Mouse (Mus musculus) T-helper 2 cell (primary cell): ENCODE measurements around the gene Adtrp.

Source experiments
- in situ Hi-C: fragments of 300-600 bp; cut with MboI, MseI; formaldehyde crosslinking; loops from one replicate; pipeline ENCODE4 v1.15.1; 2025; ENCODE audit warnings: high pct_unique_total_duplicates

Adtrp gene

GRCm38 (mm10) chr13:41847516-41848126 lies at the start of gene Adtrp:
TSS of gene Adtrp (minus strand) at chr13:41847684.
- in situ Hi-C loops = no loop called here

DNA sequence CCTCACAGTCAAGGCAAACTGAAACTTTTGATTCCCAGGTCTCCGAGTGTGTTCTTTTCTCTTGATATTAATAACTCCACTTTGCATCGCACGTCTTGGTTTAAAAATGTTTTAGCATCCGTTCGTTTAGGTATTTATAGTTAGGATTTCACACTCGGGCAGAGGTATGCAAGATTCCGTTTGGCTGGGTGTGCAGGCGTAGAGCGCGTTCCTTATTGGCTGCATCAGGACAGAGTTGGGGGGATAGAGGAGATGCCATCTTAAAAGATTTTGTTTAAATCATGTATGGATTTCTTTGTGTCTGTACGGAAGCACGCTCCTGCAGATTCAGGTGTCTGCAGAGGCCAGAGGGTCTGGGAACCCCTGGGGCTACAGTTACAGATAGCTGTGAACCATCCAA lies 44.5 kb upstream of the Adtrp start:
- in situ Hi-C loops = no loop called here

DNA sequence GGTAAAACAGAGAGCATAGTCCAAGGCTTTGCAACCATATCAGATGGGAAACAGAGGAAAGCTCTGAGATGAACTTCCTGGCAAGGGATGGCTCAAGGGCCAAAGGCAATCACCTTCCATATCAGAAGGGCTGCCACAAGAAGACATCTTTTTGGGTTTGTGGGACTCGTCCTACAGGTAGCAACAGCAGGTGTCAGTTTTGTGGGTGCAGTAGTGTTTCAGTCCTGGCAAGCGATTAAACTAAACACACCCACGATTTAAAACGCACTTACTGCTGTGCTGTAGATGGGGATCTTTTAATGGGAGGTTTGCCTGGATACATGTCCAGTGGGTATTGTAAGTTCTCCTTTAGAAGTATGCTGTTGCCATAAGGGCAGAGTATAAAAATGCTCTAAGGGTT lies 43.1 kb upstream of the Adtrp start:
- in situ Hi-C loops = no loop called here

DNA sequence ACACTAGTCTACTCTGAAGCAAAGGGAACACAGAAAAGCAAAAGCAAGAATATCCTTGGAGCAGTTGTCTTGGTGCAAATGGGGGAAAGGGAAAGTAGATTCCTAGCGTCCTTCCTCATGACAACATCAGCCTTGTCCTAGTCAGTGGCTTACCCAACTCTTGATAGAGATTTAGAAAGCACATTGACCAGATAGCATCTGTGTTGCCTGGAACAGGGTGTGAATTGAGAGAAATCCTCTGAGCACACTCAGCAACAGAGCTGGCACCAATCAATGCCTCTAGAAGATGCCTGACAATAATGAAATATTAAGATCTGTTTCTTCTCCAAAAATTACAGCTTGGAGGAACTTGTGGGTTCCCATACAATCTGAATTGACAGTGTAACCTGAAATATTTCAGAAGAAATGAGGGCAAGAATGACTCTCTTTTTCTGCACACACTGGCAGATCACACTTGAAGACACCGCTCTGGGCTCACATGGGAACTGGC lies 42.7 kb upstream of the Adtrp start:
- in situ Hi-C loops = no loop called here

DNA sequence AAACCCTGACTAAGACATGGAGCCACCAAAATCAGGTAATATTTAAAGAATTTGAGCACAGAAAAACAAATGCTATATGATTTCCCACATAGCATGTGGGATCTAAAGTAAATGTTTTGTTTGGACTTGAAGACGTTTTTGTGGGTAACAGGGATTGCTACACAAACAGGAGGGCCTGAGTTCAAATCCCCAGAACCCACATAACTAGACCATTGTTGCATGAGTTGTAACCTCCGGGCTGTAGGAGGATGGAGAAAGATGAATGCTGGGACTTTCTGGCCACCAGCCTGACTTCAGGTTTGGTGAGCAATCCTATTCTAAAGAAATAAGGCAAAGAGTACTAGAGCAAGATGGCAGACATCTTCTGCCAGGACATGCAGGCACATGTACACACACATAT lies 41.2 kb upstream of the Adtrp start:
- in situ Hi-C loops = no loop called here

DNA sequence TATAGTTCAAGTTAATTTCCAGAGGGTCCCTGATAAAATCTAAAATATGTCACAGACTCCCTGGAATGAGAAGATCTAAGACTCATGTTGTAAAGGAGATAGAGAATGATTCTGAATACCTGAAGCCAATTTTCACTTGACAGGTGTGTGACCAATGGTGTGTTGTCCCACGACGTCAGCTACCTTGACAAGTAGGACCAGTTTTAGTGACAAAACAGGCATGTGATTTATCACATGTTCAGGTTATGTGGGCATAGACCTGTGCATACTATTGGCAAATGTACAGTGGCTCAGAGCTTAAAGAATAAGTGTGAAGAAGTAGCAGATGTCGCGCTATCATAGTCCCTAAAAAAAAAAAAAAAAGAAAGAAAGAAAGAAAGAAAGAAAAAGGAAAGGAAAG lies 38.6 kb upstream of the Adtrp start:
- in situ Hi-C loops = no loop called here

DNA sequence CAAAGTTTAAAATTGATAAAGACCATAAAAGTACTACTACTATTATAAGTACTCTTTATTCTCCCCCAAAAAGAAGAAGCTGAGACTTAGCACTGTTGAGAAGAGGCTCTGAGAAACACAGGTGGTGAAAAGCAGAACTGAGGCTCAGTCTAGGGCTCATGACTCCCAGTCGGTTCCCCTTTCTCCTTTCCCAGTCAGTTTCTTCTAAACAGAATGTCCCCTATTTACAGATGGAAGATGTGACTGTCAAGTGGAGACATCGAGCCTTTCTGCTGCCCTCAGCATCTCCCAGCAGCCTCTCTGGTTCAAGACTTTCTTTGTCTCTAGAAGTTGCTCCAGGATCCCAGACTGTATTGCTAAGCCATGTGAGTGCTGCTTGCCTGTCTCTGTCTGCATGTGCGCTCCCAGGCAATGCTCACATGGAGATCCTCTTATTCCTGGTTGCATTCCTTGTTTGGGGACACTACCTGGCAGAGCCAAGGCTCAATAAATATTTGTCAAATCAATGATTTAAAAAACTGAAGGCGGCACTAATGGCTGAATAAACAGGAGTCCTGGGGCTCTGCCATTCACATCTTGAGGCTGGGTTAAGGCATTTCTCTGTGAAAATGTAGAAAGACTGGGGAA lies 36.3 kb upstream of the Adtrp start:
- in situ Hi-C loops = no loop called here

DNA sequence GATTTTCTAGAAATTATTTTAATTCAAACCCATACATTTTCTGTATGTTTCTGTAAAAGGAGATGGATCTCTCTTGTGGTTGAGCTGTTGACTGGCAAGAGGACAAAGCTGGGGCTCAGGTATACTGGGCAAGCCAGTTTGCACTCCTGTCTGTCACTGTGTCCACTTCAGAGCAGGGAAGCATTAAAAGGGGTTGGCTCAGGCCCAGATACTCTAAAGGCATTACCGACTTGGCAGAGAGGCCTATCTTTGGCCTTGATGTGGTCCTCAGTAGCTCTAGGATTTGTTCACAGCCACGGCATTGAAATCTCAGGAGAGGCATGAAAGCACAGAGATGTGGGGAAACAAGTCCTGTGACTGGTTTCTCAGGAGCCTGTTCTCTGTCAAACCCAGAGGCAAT lies 33.7 kb upstream of the Adtrp start:
- in situ Hi-C loops = no loop called here

DNA sequence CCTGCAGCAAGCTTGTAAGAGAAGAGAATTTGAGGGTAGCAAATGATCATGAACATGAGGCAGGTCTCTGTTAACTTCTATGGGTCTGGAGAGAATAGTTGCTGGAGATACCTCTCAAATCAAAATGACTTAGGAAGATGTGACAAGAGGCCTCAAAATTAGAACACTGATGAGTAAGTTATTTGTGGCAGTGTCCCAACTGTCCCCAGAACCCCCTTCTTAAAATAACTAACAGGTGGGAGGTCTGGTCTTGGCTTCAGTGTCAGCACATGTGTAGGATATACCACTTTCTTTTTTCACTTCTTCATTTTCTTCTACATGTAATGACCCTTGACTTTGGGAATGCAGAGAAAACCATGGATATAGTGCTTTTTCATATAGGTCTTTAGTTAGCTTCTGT lies 33.0 kb upstream of the Adtrp start:
- in situ Hi-C loops = no loop called here

DNA sequence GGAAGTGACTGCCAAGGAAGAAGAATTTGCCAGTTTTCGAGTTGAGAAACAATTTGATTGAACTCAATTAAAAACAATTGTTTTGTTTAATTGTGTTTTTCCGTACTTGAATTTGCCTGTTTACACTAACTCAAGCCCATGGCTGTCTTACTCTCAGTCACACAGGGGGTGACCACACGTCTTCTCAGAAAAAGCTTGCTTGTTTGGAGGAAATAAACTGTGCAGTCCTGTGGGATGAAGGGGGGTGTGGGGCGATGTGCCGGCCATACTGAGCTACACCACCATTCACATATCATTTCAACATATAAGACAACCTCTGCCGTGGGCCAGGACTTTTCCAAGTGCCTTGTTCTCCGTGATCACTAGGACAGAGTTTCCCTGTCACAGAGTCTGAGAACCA lies 25.2 kb upstream of the Adtrp start:
- in situ Hi-C loops = no loop called here

GRCm38 (mm10) chr13:41872161-41872562 lies 24.7 kb upstream of the Adtrp start:
- in situ Hi-C loops = no loop called here

DNA sequence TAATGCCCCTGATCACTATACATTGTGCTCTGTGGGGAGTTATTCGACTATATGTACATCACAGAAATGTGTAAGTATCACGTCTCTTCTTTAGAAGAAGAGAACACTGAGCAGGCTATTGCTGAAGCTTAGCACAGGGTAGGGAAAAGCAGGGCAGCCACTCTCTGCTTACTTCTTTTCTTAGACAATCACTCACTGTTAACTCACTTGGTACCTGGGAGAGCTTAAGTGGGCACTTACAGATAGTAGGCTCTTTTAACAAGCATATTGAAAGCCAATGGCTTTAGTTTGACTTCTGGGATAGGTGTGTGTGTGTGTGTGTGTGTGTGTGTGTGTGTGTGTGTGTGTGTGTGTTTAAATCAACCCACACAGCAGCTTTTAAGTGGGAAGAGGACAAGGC lies 20.0 kb upstream of the Adtrp start:
- in situ Hi-C loops = loop anchor here (10.0 kb wide), 1 partner anchor 1203 kb away; no protein-coding TSS in a partner anchor

DNA sequence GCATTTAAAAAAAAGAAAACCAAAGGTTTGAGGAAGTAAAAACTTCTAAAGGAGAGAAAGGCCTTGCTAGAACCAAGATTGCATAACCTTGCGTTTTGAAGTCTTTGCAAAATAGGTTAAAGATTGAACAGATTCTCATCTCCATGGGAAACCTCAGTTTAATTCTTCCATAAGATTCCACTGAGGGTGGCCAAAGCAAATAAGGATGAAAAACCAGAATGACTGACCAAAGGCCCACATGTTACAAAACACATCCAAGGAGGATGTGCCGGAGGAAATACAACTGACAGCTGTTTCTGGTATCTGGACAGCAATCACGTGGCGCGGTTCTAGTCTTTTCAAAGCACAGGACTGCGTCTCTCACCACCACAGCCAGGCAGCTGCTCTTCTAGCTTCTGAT lies 18.1 kb upstream of the Adtrp start:
- in situ Hi-C loops = loop anchor here (10.0 kb wide), 1 partner anchor 1201 kb away; no protein-coding TSS in a partner anchor

DNA sequence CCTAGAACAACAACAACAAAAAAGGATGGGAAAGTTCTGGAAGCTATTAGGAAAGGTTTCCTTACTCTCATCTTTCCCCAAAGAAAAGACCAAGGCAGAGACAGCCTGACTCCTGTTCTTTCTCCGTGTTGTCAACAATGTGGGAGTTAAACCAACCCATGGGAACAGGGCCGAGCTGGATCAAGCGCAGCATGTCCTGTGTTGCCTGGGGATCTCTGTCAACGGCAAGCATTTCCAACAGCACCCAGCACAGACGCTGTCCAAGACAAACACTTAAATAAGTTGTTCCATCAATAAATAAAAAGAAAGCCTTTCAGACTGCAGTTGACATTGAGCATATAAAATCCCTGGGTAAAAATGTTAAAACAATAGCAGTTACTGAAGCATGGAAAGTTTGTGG lies 17.6 kb upstream of the Adtrp start:
- in situ Hi-C loops = loop anchor here (10.0 kb wide), 1 partner anchor 1200 kb away; no protein-coding TSS in a partner anchor

DNA sequence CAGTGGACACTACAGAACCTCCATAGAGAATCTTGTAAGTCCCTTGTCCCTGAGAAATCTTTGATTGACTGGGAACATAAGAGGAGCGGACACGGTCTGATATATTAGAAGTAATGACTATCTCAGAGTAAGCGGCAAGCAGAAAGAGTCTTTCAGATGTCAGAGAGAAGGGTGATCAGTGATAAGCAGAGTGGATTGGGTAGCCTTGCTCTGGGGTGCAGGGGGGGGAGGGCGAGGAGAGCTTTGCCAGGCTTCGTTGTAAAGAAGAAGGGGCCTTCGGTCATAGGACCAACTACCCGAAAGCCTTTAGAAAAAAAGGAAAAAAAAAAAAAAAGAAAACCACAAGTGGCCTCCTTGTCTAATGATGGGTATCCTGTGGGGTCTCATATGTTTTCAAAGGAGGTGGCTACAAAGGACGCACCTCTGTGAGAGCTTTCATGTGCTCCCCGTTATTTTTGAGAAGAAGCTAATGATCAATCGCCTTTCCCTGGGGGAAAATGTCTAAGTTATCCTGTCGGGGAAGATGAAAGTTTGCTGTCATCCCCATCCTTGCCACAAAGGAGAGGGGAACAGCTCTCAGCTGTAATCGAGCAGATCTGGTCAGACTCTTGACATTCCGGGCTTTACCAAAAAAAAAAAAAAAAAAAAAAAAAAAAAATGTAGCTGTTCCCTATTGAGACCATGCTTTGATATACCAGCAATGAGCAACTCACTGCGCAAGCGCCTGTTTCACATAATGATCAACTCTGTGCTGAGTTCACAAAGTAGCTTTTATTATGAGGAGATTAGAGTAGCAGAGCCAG lies 13.3 kb upstream of the Adtrp start:
- in situ Hi-C loops = loop anchor here (10.0 kb wide), 1 partner anchor 1196 kb away; no protein-coding TSS in a partner anchor

GRCm38 (mm10) chr13:41855206-41856185 lies 8.0 kb upstream of the Adtrp start:
- in situ Hi-C loops = no loop called here

GRCm38 (mm10) chr13:41850727-41851378 lies 3.4 kb upstream of the Adtrp start:
- in situ Hi-C loops = no loop called here

DNA sequence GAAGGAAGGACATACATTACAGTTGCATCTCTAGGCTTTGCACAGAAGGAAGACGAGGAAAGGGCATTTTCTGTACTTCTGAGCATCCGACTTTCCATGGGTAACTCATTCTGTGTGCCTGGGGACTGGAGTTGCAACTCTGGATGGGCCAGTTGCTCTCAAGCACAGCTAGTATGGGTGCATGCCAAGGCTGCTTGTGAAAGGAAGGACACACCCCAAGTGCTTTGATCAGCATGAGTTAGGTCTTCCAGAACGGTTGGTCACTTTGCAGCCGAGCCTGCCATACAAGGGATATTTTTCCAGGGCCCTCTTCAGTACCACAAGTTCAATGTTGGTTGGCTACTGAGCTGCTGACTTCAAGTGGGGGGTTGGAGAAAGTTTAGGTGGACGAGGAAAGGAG lies 968 bp downstream of the Adtrp start:
- in situ Hi-C loops = no loop called here

GRCm38 (mm10) chr13:41845013-41845412 lies 2.5 kb downstream of the Adtrp start:
- in situ Hi-C loops = no loop called here

- in situ Hi-C loops = no loop called here
Observed at GRCm38 (mm10) chr13:41844071-41844470, 3.4 kb downstream of the Adtrp start.

DNA sequence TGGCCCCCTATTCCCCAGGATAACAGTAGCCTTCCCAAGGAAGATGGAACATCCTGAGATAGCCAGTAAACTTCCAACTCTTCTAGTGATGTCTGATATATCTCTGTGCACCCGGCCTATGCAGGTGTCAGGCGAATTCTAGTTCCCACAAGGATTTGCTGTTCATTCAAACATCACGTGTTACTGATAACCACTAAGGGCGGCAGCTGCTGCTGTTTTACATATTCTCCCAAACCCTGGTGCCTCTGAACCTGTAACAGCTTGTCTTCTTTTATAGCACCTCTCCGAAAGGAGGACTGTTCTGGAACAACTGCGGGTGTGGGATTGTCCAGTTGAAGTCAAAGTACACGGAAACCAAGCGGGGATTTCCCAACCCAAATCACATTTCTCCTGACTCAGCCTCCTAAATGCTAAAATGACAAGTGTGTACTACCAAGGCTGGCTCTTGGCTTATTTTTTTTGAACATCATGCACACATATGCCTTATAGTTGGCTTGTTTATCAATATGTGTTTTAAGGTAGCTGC lies 13.8 kb downstream of the Adtrp start:
- in situ Hi-C loops = no loop called here
